Mouse (Mus musculus) cerebellum, adult 2 months (tissue): ENCODE results near the gene Ugt1a7c.

Source experiments
- CTCF ChIP-seq: fragments of 200-500 bp; IDR thresholded peaks from 2 replicates; pipeline ENCODE4 v1.5.1; 2011; ENCODE audit warnings: low read depth, mild to moderate bottlenecking, control low read depth, low read length, moderate library complexity, borderline replicate concordance; ENCODE audit not compliant: insufficient read depth
- POLR2A ChIP-seq: fragments of 200-500 bp; IDR thresholded peaks from 2 replicates; pipeline ENCODE4 v1.6.1; 2011; ENCODE audit warnings: low read length, control low read depth, borderline replicate concordance; ENCODE audit not compliant: insufficient read depth

- TF ChIP-seq CTCF: no peak
- no peak for TF ChIP-seq POLR2A
Measured at GRCm38 (mm10) chr1:88230981-88231802, 136.3 kb downstream of the Ugt1a7c start.
